Mouse (Mus musculus) hindbrain, embryonic 12.5 days (tissue): ENCODE results near the gene Foxj1. TPM values are rescaled to one million over a fixed set of nuclear protein-coding genes. Genes with fewer than 3 reads are reported as not detected.
A peak's percentile ranks its signal among the peaks of the same experiment; 100 is the strongest.
"Not testable (repeated sequence)": the region's sequence is repeated elsewhere in the genome, so short reads cannot be mapped to it uniquely, and the experiment has no call there.

ENCODE experiments used
- ATAC-seq: fragments of 200-750 bp; cut with Nextera tagmentation; 2 replicates; pipeline ENCODE4 v1.8.0; 2017; ENCODE audit warnings: moderate TSS enrichment; ENCODE audit not compliant: low FRiP score
- H3K27ac ChIP-seq: fragments of 300-500 bp; sonication (generic); 2 replicates; pipeline ENCODE4 v1.5.1; 2016; ENCODE audit warnings: mild to moderate bottlenecking
- H3K27me3 ChIP-seq: fragments of 300-500 bp; sonication (generic); 2 replicates; pipeline ENCODE4 v1.6.1; 2016; ENCODE audit warnings: mild to moderate bottlenecking
- H3K36me3 ChIP-seq: fragments of 300-500 bp; sonication (generic); 2 replicates; pipeline ENCODE4 v1.6.1; 2016; ENCODE audit warnings: mild to moderate bottlenecking
- H3K4me1 ChIP-seq: fragments of 300-500 bp; sonication (generic); 2 replicates; pipeline ENCODE4 v1.6.1; 2016
- H3K4me2 ChIP-seq: fragments of 300-500 bp; sonication (generic); replicated peaks from 2 replicates; pipeline ENCODE4 v1.6.1; 2016; ENCODE audit warnings: mild to moderate bottlenecking
- H3K4me3 ChIP-seq: fragments of 300-500 bp; sonication (generic); 2 replicates; pipeline ENCODE4 v1.5.1; 2016; ENCODE audit warnings: mild to moderate bottlenecking
- H3K9ac ChIP-seq: fragments of 300-500 bp; sonication (generic); 2 replicates; pipeline ENCODE4 v1.6.1; 2016; ENCODE audit warnings: mild to moderate bottlenecking, moderate library complexity
- H3K9me3 ChIP-seq: fragments of 300-500 bp; sonication (generic); replicated peaks from 2 replicates; pipeline ENCODE4 v1.6.1; 2016; ENCODE audit warnings: mild to moderate bottlenecking
- WGBS: fragments of 180-500 bp; shearing (Covaris S2); methylation state at CpG from one replicate; pipeline ENCODE4 v1.1.7; 2016; 5-methylcytosine and 5-hydroxymethylcytosine counted together
- polyA plus RNA-seq: library from polyadenylated mRNA; unstranded; fragments of >200 nt; fragmentation: Nextera tagmentation; extraction: Ambion mirVana; gene quantifications from 2 replicates; pipeline ENCODE4 v1.2.1, GENCODE M21; 2016

Gene Foxj1
- polyA plus RNA-seq, 1 experiment from 2014 or later: 27.2 TPM

DNA sequence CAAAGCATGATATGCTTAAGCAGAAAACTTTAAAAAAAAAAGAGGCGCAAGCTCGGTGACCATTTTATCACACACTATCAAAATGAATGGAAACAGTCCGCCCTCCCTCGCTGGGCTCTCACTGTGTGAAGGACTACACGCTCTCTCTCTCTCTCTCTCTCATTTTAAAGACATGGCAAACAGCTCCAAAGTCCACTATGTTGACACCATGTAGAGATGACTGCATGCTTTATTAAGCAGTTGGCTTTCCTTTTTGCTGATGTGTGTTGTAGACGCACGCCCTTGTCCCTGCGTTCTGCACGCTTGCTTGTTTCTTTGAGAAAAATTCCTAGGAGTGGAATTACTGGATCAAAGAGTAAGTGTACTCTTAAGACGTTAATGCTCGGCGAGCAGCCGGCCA, 30.2 kb upstream of the Foxj1 start:
- no peaks in the 10 kb centered on the region for H3K9me3 ChIP-seq
- WGBS: 75% methylated on average over 13 of the region's 13 CpGs
- no peak overlapping the region for H3K4me2 ChIP-seq
- H3K4me1 ChIP-seq: 0 out of 2 replicates have a peak, but pooled peaks cover 2% of the 10 kb centered on the region
- H3K27me3 ChIP-seq: no peaks in the 10 kb centered on the region
- no peak overlapping the region for H3K4me3 ChIP-seq
- H3K27ac ChIP-seq: no peak overlapping the region
- no peaks in the 10 kb centered on the region for H3K36me3 ChIP-seq
- no peak overlapping the region for H3K9ac ChIP-seq
- ATAC-seq: no peak

DNA sequence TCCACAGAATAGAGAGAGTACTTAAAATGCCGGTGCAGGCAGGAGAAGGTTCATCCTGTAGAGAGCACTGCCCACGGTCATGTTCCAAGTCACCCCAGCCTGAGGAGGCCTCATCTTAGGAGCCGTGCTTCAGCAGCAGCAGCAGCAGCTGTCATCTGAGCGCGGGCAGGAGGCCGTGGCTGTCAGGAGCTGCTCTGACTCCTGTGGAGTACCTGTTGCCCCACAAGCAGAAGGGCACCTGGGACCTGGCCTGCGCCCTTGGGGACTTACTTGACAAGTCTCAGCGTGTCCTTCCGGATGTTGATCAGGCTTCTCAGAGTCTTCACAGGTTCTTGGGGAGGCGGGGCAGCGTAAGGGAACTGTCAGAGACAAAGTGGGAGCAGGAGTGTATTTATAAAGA, 26.8 kb upstream of the Foxj1 start:
- Histone ChIP-seq H3K9ac (no peak overlapping the region), H3K9me3 (no peaks in the 10 kb centered on the region), H3K4me3 (no peak overlapping the region), H3K4me2 (no peak overlapping the region), H3K27ac (no peak overlapping the region), H3K27me3 (no peaks in the 10 kb centered on the region), H3K36me3 (peaks cover 22% of the 10 kb centered on the region), H3K4me1 (peaks cover 10% of the 10 kb centered on the region)
- no peak for ATAC-seq
- 66% methylated on average over 11 of the region's 11 CpGs for WGBS

DNA sequence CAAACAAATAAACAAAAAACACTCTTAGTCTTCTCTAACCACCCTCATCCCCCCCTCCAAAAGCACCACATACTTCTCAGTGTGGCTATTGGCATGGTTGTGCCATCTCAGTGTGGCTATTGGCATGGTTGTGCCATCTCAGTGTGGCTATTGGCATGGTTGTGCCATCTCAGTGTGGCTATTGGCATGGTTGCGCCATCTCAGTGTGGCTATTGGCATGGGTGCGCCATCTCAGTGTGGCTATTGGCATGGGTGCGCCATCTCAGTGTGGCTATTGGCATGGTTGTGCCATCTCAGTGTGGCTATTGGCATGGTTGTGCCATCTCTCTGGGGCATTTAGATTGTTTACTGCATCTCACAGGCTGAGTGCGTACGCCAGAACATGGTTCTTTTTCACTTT, 25.7 kb upstream of the Foxj1 start:
- not testable (repeated sequence) for H3K27me3 ChIP-seq, H3K9me3 ChIP-seq, ATAC-seq, H3K4me3 ChIP-seq, H3K27ac ChIP-seq, H3K9ac ChIP-seq, H3K4me2 ChIP-seq
- peaks cover 22% of the 10 kb centered on the region for H3K36me3 ChIP-seq
- H3K4me1 ChIP-seq: peaks cover 10% of the 10 kb centered on the region
- WGBS: 98% methylated on average over 5 of the region's 5 CpGs

DNA sequence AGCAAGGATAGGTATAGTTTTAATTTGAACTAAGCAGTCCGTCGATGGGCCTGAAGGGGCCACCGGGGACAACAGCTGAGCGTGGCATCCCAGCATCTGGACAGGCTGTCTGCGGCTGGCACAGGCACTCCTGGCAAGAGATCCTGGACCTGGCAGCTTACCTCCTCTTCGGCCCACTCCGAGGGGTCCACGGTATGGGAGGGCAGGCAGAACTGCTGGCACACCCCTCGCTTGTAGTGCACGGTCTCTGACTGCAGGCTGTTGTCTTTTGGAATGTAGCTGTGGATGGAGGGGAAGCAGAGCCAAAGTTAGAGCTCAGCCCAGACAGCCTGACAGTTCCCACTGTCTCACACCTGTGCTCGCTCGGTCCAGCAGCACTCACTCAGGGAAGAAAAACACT, 24.5 kb upstream of the Foxj1 start:
- no peaks in the 10 kb centered on the region for H3K27me3 ChIP-seq
- no peak overlapping the region for H3K27ac ChIP-seq
- no peak overlapping the region for H3K9ac ChIP-seq
- WGBS: 82% methylated on average over 12 of the region's 12 CpGs
- no peak overlapping the region for H3K4me2 ChIP-seq
- H3K4me1 ChIP-seq: peaks cover 8% of the 10 kb centered on the region
- H3K4me3 ChIP-seq: no peak overlapping the region
- no peak for ATAC-seq
- H3K9me3 ChIP-seq: no peaks in the 10 kb centered on the region
- peaks cover 33% of the 10 kb centered on the region for H3K36me3 ChIP-seq

DNA sequence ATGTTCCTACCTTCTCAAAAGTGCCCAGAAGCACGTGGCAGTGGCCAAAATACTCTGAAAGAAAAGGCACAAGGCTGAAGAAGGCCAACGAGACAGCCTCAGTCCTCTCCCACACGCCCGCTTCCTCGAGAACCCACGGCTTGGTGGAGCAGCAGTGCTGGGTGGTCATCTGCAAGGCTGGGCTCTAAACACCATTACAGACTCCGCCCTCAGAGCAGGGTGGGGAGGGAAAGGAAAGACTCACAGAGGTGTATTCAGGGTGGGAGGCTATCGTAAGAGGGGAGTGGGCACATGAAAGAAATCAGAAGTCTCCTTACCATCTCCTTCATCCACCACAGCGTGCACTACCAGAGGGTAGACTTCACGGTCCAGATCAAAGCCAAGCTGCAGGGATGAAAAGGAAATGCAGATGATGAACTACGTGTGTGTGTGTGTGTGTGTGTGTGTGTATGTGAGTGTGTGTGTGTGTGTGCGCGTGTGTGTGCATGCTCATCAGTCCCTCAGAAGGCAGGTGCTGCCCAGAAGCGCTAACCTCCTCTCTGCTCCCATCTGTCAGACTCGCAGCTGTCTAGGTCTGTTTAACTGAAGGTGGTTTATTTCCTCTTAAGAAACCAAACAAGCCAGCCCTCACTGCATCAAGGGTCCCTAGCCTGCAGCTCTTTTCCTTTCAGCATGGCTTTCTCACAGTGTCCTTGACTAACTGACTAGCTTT, 23.9 kb upstream of the Foxj1 start:
- Histone ChIP-seq H3K4me2 (no peak overlapping the region), H3K4me1 (peaks cover 8% of the 10 kb centered on the region), H3K27me3 (no peaks in the 10 kb centered on the region), H3K36me3 (peaks cover 38% of the 10 kb centered on the region), H3K4me3 (no peak overlapping the region), H3K9me3 (no peaks in the 10 kb centered on the region), H3K27ac (no peak overlapping the region), H3K9ac (no peak overlapping the region)
- ATAC-seq: no peak
- WGBS: 70% methylated on average over 15 of the region's 15 CpGs

DNA sequence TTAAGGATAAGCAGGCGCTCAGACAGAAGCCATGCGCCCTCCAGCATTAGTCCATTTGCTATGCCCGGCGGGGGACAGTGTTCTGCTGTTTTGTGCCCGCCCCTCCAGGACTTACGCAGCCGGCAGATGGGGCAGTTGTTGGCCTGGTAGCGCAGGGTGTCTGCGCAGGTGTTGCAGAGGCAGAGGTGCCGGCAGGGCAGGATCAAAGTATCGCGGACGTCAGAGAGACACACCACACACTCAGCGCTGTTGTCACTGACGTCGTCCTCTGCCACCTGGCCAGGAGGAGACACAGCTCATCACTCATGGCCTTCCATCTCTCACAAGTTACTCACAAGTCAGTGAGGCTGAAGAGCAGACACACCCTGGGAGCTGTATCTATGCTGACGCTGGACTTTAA, 19.3 kb upstream of the Foxj1 start:
- Histone ChIP-seq H3K9me3 (no peaks in the 10 kb centered on the region), H3K36me3 (peaks cover 46% of the 10 kb centered on the region), H3K4me3 (no peak overlapping the region), H3K9ac (no peak overlapping the region), H3K4me2 (no peak overlapping the region), H3K27me3 (no peaks in the 10 kb centered on the region), H3K4me1 (peaks cover 5% of the 10 kb centered on the region), H3K27ac (no peak overlapping the region)
- no peak for ATAC-seq
- WGBS: 45% methylated on average over 17 of the region's 17 CpGs

DNA sequence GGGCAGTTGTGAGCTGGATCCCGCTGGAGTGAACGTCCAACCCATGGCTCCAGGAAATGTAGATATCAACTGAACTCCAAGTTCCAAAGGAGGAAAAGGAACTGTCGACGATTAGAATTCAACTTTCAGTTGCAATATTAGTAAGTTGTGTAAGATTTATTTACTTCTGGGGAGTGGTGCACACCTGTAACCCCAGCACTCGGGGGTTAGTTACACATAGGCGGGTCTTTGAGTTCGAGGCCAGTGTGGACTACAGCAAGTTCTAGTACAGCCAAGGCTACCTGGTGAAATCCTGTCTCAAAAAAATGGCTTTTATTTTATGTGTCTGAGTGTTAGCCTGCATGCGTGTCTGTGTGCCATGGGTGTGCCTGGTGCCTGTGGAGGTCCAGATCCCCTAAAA, 18.3 kb upstream of the Foxj1 start:
- no peaks in the 10 kb centered on the region for H3K9me3 ChIP-seq
- no peak overlapping the region for H3K4me3 ChIP-seq
- H3K27ac ChIP-seq: no peak overlapping the region
- 93% methylated on average over 8 of the region's 8 CpGs for WGBS
- H3K36me3 ChIP-seq: peaks cover 47% of the 10 kb centered on the region
- H3K4me2 ChIP-seq: no peak overlapping the region
- H3K9ac ChIP-seq: no peak overlapping the region
- H3K4me1 ChIP-seq: no peaks in the 10 kb centered on the region
- no peak for ATAC-seq
- no peaks in the 10 kb centered on the region for H3K27me3 ChIP-seq

DNA sequence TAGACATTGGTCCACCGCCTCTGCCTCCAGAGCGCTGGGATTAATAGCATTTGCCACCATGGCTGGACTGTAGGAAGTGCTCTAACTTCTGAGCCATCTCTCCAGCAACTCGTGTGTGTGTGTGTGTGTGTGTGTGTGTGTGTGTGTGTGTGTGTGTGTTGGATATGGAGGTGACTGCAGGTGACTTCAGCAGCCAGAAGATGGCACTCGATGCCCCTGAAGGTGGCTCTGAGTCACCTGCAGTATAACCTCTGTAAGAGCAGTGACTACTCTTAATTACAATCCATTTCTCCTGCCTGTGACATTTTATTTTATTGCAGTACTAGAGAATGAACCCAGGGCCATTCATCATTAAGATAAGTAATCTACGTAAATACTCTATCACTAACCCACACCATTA, 16.1 kb upstream of the Foxj1 start:
- ATAC-seq: no peak
- H3K27me3 ChIP-seq: no peaks in the 10 kb centered on the region
- no peak overlapping the region for H3K9ac ChIP-seq
- H3K4me3 ChIP-seq: no peak overlapping the region
- WGBS: 89% methylated on average over 5 of the region's 5 CpGs
- H3K36me3 ChIP-seq: peaks cover 61% of the 10 kb centered on the region
- H3K9me3 ChIP-seq: no peaks in the 10 kb centered on the region
- H3K4me2 ChIP-seq: no peak overlapping the region
- H3K4me1 ChIP-seq: no peaks in the 10 kb centered on the region
- H3K27ac ChIP-seq: no peak overlapping the region

DNA sequence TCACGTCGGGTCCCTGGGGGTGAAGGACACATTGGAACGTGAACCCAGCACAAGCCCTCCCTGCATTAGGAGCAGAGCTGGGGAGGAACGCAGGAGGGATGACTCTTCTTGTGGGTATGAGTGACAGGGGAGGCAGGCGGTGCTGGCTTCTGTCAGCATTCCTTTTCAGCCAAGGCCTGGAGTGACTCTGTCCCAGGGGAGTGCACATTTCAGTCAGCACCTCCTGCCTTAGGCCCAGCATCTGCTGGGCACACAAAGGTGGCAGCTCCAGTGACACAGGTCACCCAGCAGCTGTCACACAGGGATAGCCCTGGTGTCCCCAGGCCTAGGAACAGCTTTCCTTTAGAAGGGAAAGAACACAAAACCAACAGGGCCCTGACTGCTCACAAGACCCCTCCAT, 12.8 kb upstream of the Foxj1 start:
- peaks cover 53% of the 10 kb centered on the region for H3K36me3 ChIP-seq
- 63% methylated on average over 5 of the region's 5 CpGs for WGBS
- no peaks in the 10 kb centered on the region for H3K9me3 ChIP-seq

DNA sequence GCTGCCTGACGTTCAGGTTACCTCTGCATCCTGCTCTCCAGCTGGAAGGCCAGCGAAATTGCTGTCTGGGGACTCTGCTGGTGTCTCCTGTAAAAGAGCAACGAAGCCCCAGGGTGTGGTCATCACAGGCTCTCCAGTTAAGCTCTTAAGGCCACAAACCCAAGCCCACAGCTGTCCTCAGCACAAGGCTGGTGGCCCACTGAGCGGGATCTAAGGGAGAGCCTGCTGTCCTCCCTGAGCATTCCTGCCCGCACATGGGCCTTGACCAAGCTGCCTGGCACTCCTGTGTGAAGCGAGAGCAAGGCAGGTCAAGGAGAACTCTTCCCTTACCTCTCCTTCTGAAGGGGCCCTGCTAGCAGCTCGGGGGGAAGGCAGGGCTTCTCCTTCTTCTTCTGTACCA, 11.8 kb upstream of the Foxj1 start:
- Histone ChIP-seq H3K4me3 (no peak overlapping the region), H3K27me3 (no peaks in the 10 kb centered on the region), H3K9me3 (no peaks in the 10 kb centered on the region), H3K9ac (no peak overlapping the region; the same call in 1 of the 2 replicates), H3K4me2 (no peak overlapping the region), H3K36me3 (peaks cover 61% of the 10 kb centered on the region), H3K4me1 (peaks cover 9% of the 10 kb centered on the region), H3K27ac (no peak overlapping the region)
- WGBS: 80% methylated on average over 7 of the region's 7 CpGs
- ATAC-seq: no peak

More for the DNA sequence above, 12.8 kb upstream of the Foxj1 start:
- H3K27ac ChIP-seq: no peak overlapping the region; the same call in 1 of the 2 replicates
- H3K27me3 ChIP-seq: no peaks in the 10 kb centered on the region
- H3K4me2 ChIP-seq: no peak overlapping the region
- H3K9ac ChIP-seq: no peak overlapping the region
- no peak for ATAC-seq
- H3K4me1 ChIP-seq: no peaks in the 10 kb centered on the region
- no peak overlapping the region for H3K4me3 ChIP-seq

DNA sequence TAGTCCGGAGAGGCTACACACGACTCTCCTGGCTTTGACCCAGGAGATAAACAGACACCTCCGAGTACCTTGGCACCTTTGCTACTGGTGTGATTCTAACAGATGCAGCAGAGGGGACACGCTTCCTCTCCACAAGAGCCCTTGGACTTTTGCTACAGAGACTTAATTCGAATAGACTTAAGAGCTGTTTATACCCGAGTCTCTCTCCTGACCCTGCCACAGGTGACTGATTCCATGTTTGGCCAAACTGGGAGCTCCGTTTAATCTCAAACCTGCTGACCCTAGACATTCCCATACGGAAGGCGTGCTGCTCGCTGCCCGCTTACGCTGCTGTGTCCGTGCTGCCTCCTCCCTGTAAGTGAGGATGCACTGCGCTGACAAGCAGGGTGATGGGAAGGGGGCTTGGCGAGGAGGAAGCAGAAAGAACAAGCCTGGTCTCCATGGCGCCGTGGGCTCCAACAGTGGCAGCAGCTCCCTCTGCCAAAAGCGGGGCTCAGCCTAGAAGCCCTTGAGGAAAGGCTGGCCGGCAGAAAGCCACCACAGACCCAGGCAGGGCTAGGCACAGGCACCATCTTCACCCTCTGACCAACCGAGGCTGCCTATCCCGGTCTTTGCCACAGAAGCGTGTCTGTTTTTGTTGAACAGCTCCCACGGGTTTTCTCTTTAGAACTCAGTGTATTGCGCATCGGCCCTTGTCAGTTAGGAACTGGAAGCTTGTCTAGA, 7.0 kb upstream of the Foxj1 start:
- Histone ChIP-seq H3K4me2 (no peak overlapping the region), H3K27me3 (no peaks in the 10 kb centered on the region), H3K9me3 (no peaks in the 10 kb centered on the region), H3K36me3 (peaks cover 39% of the 10 kb centered on the region), H3K27ac (no peak overlapping the region), H3K4me1 (peaks cover 9% of the 10 kb centered on the region), H3K4me3 (no peak overlapping the region), H3K9ac (peak overlapping the region; percentile 23; the same call in 1 of the 2 replicates)
- 76% methylated on average over 25 of the region's 25 CpGs for WGBS
- no peak for ATAC-seq

DNA sequence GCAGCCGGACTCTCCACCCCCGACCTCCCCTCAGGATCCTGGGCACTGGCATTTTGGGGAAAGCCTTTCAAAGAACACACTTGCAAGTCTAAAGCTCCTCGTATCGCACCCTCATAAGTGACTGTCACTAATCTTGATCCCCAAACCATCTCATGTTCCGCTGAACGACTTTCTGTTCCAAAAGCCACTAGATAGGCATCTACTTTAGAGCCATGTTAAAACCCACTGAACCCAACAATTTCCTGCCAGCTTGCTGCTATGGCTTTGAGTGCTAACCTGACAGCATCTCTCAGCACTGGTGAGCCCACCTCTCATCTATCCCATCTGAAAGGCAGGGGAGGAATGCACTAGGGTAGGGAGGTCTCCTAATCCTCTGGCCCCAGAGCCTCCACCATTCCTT, 2.3 kb upstream of the Foxj1 start:
- peaks cover 7% of the 10 kb centered on the region; the same call in 1 of the 2 replicates for H3K36me3 ChIP-seq
- H3K27ac ChIP-seq: no peak overlapping the region
- 87% methylated on average over 6 of the region's 6 CpGs for WGBS
- H3K9ac ChIP-seq: no peak overlapping the region
- no peak overlapping the region for H3K4me2 ChIP-seq
- peaks cover 23% of the 10 kb centered on the region for H3K27me3 ChIP-seq
- no peak overlapping the region for H3K4me3 ChIP-seq
- ATAC-seq: no peak
- peaks cover 47% of the 10 kb centered on the region for H3K4me1 ChIP-seq
- H3K9me3 ChIP-seq: no peaks in the 10 kb centered on the region

DNA sequence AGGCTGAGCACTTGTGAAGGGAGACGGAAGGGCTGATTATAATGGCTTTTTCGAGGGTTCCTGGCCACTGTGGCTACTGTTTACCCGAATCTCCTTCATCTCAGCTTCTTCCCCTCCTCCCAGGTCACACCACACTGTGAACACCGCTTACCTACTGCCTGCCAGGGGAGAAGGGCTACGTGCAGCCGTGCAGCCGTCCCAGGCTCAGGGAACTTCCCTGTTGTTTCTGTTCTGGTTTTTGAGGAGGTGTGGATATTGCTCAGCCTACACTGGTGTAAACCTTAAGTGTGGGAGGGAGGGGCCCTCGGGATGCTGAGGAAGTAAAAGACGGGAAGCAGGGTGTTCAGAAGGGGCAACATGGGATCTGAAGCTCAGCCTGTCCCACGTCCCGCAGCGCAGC, 1.8 kb upstream of the Foxj1 start:
- H3K9me3 ChIP-seq: no peaks in the 10 kb centered on the region

More for the DNA sequence above, 1.8 kb upstream of the Foxj1 start:
- no peak overlapping the region for H3K9ac ChIP-seq
- no peak overlapping the region for H3K27ac ChIP-seq
- no peak overlapping the region for H3K4me2 ChIP-seq
- H3K27me3 ChIP-seq: peaks cover 23% of the 10 kb centered on the region
- H3K4me1 ChIP-seq: peaks cover 48% of the 10 kb centered on the region
- WGBS: 60% methylated on average over 12 of the region's 12 CpGs
- H3K4me3 ChIP-seq: no peak overlapping the region
- H3K36me3 ChIP-seq: peaks cover 3% of the 10 kb centered on the region; the same call in 1 of the 2 replicates
- no peak for ATAC-seq
